ENCODE assay signal across 8 mouse cellular contexts in the genomic region with DNA sequence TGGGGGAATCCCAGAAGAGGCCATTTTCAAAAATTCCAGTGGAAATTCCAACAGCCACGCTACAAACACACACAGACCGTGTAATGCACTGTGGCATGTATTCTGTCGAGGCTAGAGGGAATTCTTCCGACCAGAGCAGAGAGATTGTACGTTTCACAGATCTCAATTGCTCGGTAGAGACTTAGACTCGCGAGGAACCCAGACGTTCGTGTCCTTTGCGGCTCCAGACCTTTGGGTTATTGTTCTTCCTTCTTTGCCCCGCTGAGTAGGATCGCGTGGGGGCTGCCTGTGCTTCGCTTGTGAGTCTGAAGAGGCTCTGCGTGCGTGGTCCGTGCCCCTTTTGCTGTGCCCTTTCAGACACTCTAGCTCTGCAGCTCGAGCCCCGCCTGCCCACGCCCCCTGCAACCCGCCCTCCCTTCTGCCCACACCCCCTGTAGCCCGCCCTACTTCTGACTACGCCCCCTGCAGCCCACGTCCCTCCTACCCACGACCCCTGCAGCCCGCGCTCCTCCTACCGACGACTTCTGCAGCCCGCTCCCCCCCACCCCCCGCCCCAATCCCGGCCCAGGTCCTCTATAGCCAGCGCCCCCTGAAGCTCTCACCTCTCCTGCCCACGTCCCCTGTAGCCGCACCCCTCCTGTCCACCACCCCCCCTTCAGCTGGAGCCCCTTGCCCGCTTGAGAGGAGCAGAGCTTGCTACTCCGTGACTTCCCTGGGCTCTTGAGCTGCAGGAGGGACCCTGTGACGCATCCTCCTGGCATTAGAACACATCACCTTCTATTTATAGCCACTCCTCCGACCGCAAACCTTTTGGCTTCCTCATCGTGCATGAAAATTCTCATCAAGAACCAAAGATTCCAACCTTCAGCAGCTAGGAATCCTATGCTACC. TPM values are rescaled to one million over a fixed set of nuclear protein-coding genes. Genes with fewer than 3 reads are reported as not detected.
DNase-seq lines count a peak whose midpoint lies in the region; ATAC-seq and TF ChIP-seq lines count a peak whose summit lies in the region.

No protein-coding gene starts in this region.

- H3K27ac ChIP-seq in MEL (ENCODE audit: control insufficient read depth, low read depth, low read length), result no peak overlapping the region
- H3K27ac ChIP-seq in forebrain, embryonic 14.5 days (ENCODE audit: low read depth, low read length), result peak overlapping the region; percentile 9; the same call in 1 of the 2 replicates
- H3K27ac ChIP-seq in layer of hippocampus, adult 2 months, result peak overlapping the region; percentile 76

- TF ChIP-seq CTCF in MEL (IDR thresholded peaks at IDR 0.05 in 2 of 3, conservative IDR thresholded peaks at IDR 0.05 in 1 of 3; ENCODE audit: control insufficient read depth in 1 of 3, insufficient read depth in 1 of 3, low read depth in 2 of 3, low read length in 3 of 3, poor library complexity in 1 of 3, severe bottlenecking in 1 of 3), result no peak
- no peak for TF ChIP-seq CTCF in layer of hippocampus, adult 2 months (conservative IDR thresholded peaks at IDR 0.05)

- peaks cover 0 to 7% of the 10 kb centered on the region in 2 experiments; a peak in 2 of 4 replicates for H3K36me3 ChIP-seq in MEL (ENCODE audit: control insufficient read depth in 1 of 2, insufficient read depth in 2 of 2, low read length in 2 of 2)
- H3K36me3 ChIP-seq in forebrain, embryonic 14.5 days (ENCODE audit: control insufficient read depth, insufficient read depth, low read length), result no peaks in the 10 kb centered on the region

- TF ChIP-seq POLR2A in MEL (IDR thresholded peaks at IDR 0.05; ENCODE audit: control insufficient read depth in 1 of 2, insufficient read depth in 1 of 2, low read depth in 1 of 2, low read length in 2 of 2, poor library complexity in 1 of 2), result no peak

- H3K4me2 ChIP-seq in forebrain, embryonic 14.5 days (ENCODE audit: low read length), result peak overlapping the region; percentile 78

- intact Hi-C loops in heart, postnatal 36 days (cut with DNase I), result loop anchor here (10.0 kb wide), 1 partner anchor 287 kb away; the partner anchor contains the start of gene Cep68

- no peaks in the 10 kb centered on the region for H3K79me2 ChIP-seq in MEL (ENCODE audit: control insufficient read depth, insufficient read depth, low read length, poor library complexity)

- H3K4me3 ChIP-seq in MEL (ENCODE audit: control insufficient read depth in 1 of 2, insufficient read depth in 1 of 2, low read depth in 2 of 2, low read length in 2 of 2), result peak overlapping the region; percentile 44 to 62
- peak overlapping the region; percentile 46 for H3K4me3 ChIP-seq in forebrain, embryonic 14.5 days (ENCODE audit: low read depth, low read length)
- peak overlapping the region; percentile 65 for H3K4me3 ChIP-seq in layer of hippocampus, adult 2 months

- H3K9ac ChIP-seq in MEL (ENCODE audit: control insufficient read depth, low read depth, low read length, poor library complexity, severe bottlenecking), result peak overlapping the region; percentile 54
- H3K9ac ChIP-seq in forebrain, embryonic 14.5 days (ENCODE audit: low read length), result peak overlapping the region; percentile 74

- no peak for TF ChIP-seq RAD21 in MEL (IDR thresholded peaks at IDR 0.05; ENCODE audit: low read depth, low read length)

- H3K9me3 ChIP-seq in MEL (replicated peaks; ENCODE audit: insufficient read depth, low read length), result no peaks in the 10 kb centered on the region
- no peaks in the 10 kb centered on the region for H3K9me3 ChIP-seq in forebrain, embryonic 14.5 days (replicated peaks; ENCODE audit: control insufficient read depth, low read length)

- H3K4me1 ChIP-seq in MEL (ENCODE audit: control insufficient read depth in 1 of 2, insufficient read depth in 2 of 2, low read length in 2 of 2), result peaks cover 4 to 5% of the 10 kb centered on the region in 2 experiments; a peak in 3 of 4 replicates
- no peaks in the 10 kb centered on the region for H3K4me1 ChIP-seq in forebrain, embryonic 14.5 days (ENCODE audit: control insufficient read depth, insufficient read depth, low read length)

- ATAC-seq in forebrain, embryonic 14.5 days, result peak; percentile 92

- WGBS in forebrain, embryonic 14.5 days, result 2% methylated on average over 41 of the region's 42 CpGs

- H3K27me3 ChIP-seq in MEL (ENCODE audit: control insufficient read depth in 1 of 2, insufficient read depth in 2 of 2, low read length in 2 of 2), result no peaks in the 10 kb centered on the region
- no peaks in the 10 kb centered on the region for H3K27me3 ChIP-seq in forebrain, embryonic 14.5 days (replicated peaks; ENCODE audit: control insufficient read depth, insufficient read depth, low read length)

- DNase-seq in MEL (ENCODE audit: low read depth, low spot score), result peak; percentile 78
- DNase-seq in c-Kit-positive CD71-negative TER-119-negative erythroid progenitor cells, embryonic 14.5 days (ENCODE audit: low read depth), result peak; percentile 73
- peak; percentile 60 for DNase-seq in forebrain, embryonic 14.5 days (ENCODE audit: low spot score)
- DNase-seq in heart, postnatal 36 days, result peak; percentile 52 to 59
- DNase-seq in layer of hippocampus, adult 2 months (ENCODE audit: low spot score in 2 of 2), result peak in 1 of 2 experiments; percentile 16
- peak; percentile 85 for DNase-seq in lung, postnatal 10 days
- DNase-seq in ovary, postnatal 14 days (ENCODE audit: low spot score), result peak; percentile 28
- DNase-seq in urinary bladder, postnatal 14 days (ENCODE audit: low spot score), result peak; percentile 63

- TF ChIP-seq EP300 in MEL (IDR thresholded peaks at IDR 0.05; ENCODE audit: low read depth in 1 of 2, low read length in 2 of 2), result no peak

TF ChIP-seq in MEL, 35 proteins besides CTCF, POLR2A, EP300 and RAD21:
- TF ChIP-seq MEF2A (IDR thresholded peaks at IDR 0.05; ENCODE audit: extremely low read depth, insufficient replicate concordance, low read depth, low read length, poor library complexity, severe bottlenecking) (peak; percentile 88; the same call in 1 of the 2 replicates), MXI1 (IDR thresholded peaks at IDR 0.05; ENCODE audit: low read depth, low read length) (no peak), ZMIZ1 (IDR thresholded peaks at IDR 0.05; ENCODE audit: low read depth, low read length) (no peak)
TF ChIP-seq in MEL: peak in this region for 1.

RNA-seq across cellular contexts. Expression of gene Sertad2, which starts 10.8 kb away (rescaled TPM):
- total RNA-seq in MEL (2012; rRNA removed), result 7.0 TPM in 2 replicates
- 10 to 100 TPM in 1 of 2 experiments, not detected in 1; 11.5 TPM for polyA plus RNA-seq in MEL (2012; ENCODE audit: insufficient read depth in 1 of 2, insufficient read length in 2 of 2, low read depth in 1 of 2, low replicate concordance in 2 of 2, missing spikeins in 1 of 2)
- 23.2 and 28.3 TPM in 2 replicates for polyA plus RNA-seq in forebrain, embryonic 14.5 days (2014; fragmentation: Nextera tagmentation; extraction: Ambion mirVana)
- total RNA-seq in heart, postnatal 36 days (2021), result 10 to 100 TPM; 17.1 to 22.1 TPM
- 10 to 100 TPM; 21.5 to 25.6 TPM for total RNA-seq in layer of hippocampus, adult 2 months (2021)
